In the genomic region with DNA sequence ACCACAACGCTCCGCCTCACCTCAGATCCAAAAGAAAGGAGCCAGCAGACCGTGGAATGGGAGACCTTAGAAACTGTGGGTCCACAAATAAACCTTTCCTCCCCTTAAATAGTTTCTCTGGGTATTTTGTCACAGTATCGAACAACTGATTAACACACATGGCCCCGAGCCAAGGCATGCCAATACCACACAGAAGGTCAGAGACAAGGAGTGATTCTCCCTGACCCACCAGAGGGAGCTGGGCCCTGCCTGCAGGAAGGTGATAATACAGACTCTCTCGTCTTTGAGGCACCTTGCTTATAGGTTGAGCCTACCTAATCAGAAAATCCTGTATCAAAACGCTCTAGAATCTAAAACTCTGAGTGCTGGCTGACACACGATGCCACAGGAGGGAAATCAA, we compare ENCODE assay signal across 23 mouse cellular contexts. TPM values are rescaled to one million over a fixed set of nuclear protein-coding genes. Genes with fewer than 3 reads are reported as not detected.
DNase-seq lines count a peak whose midpoint lies in the region; ATAC-seq and TF ChIP-seq lines count a peak whose summit lies in the region.
"Had no signal": no experiment of that assay in that cellular context is flagged by ENCODE, and none has a peak within 500 bp of the region (broad histone marks: within the 10 kb centered on the region; RNA-seq: fewer than 3 reads in every experiment).

No protein-coding gene starts in this region.

- H3K27ac ChIP-seq in intestine, postnatal 0 days (ENCODE audit: low read depth, low read length), result no peak overlapping the region
- H3K27ac ChIP-seq in intestine, embryonic 16.5 days (ENCODE audit: low read length), result no peak overlapping the region
- H3K27ac ChIP-seq in liver, embryonic 14.5 days, result no peak overlapping the region
- H3K27ac ChIP-seq in liver, embryonic 12.5 days, result no peak overlapping the region
- no peak overlapping the region for H3K27ac ChIP-seq in forebrain, postnatal 0 days (ENCODE audit: low read depth, low read length)
- H3K27ac ChIP-seq: embryonic facial prominence, embryonic 12.5 days; embryonic facial prominence, embryonic 15.5 days; heart, embryonic 15.5 days; hindbrain, embryonic 10.5 days; hindbrain, embryonic 13.5 days had no signal

- no peaks in the 10 kb centered on the region for H3K9me3 ChIP-seq in intestine, postnatal 0 days (ENCODE audit: control insufficient read depth)
- H3K9me3 ChIP-seq in intestine, embryonic 16.5 days (ENCODE audit: control insufficient read depth, low read length), result no peaks in the 10 kb centered on the region
- H3K9me3 ChIP-seq in liver, embryonic 14.5 days (ENCODE audit: control insufficient read depth, low read length), result no peaks in the 10 kb centered on the region
- H3K9me3 ChIP-seq in liver, embryonic 12.5 days (replicated peaks), result no peaks in the 10 kb centered on the region
- no peaks in the 10 kb centered on the region for H3K9me3 ChIP-seq in forebrain, postnatal 0 days (ENCODE audit: low read length)
- H3K9me3 ChIP-seq: embryonic facial prominence, embryonic 12.5 days; embryonic facial prominence, embryonic 15.5 days; heart, embryonic 12.5 days; heart, embryonic 15.5 days; hindbrain, embryonic 10.5 days; hindbrain, embryonic 13.5 days had no signal

- DNase-seq in liver, embryonic 14.5 days (ENCODE audit: low read depth in 3 of 3, low spot score in 3 of 3), result no peak
- DNase-seq in forebrain, postnatal 0 days, result no peak
- DNase-seq: adrenal gland, adult 2 months; adrenal gland, postnatal 25 days; cerebellum, adult 11 months; cerebellum, adult 8-10 months; gastrocnemius, postnatal 25 days; heart, adult 18-20 months; heart, postnatal 10 days; heart, postnatal 36 days had no signal

- TF ChIP-seq EP300 in liver, embryonic 14.5 days (IDR thresholded peaks at IDR 0.05; ENCODE audit: low read depth), result no peak

- TF ChIP-seq CTCF in intestine, postnatal 0 days (IDR thresholded peaks at IDR 0.05; ENCODE audit: low read depth), result peak; percentile 54
- TF ChIP-seq CTCF in liver, embryonic 14.5 days (IDR thresholded peaks at IDR 0.05; ENCODE audit: low read depth), result 0 out of 2 replicates have a peak, but pooled peaks have one; percentile 21
- no peak for TF ChIP-seq CTCF in forebrain, postnatal 0 days (IDR thresholded peaks at IDR 0.05; ENCODE audit: low read depth)

- no peak overlapping the region for H3K9ac ChIP-seq in intestine, postnatal 0 days (ENCODE audit: low read depth, low read length)
- H3K9ac ChIP-seq in intestine, embryonic 16.5 days (ENCODE audit: low read depth, low read length), result no peak overlapping the region
- H3K9ac ChIP-seq in liver, embryonic 14.5 days (replicated peaks), result no peak overlapping the region
- no peak overlapping the region for H3K9ac ChIP-seq in liver, embryonic 12.5 days
- H3K9ac ChIP-seq in forebrain, postnatal 0 days, result no peak overlapping the region
- H3K9ac ChIP-seq: embryonic facial prominence, embryonic 12.5 days; embryonic facial prominence, embryonic 15.5 days; heart, embryonic 12.5 days; heart, embryonic 15.5 days; hindbrain, embryonic 13.5 days had no signal

- H3K4me3 ChIP-seq in intestine, postnatal 0 days (ENCODE audit: low read depth, low read length), result no peak overlapping the region
- H3K4me3 ChIP-seq in intestine, embryonic 16.5 days (ENCODE audit: low read length), result no peak overlapping the region
- no peak overlapping the region for H3K4me3 ChIP-seq in liver, embryonic 14.5 days (ENCODE audit: insufficient read depth in 1 of 2, low read depth in 2 of 2, low read length in 2 of 2)
- H3K4me3 ChIP-seq in liver, embryonic 12.5 days, result no peak overlapping the region
- H3K4me3 ChIP-seq in forebrain, postnatal 0 days (ENCODE audit: low read depth, low read length), result no peak overlapping the region
- H3K4me3 ChIP-seq: embryonic facial prominence, embryonic 12.5 days; embryonic facial prominence, embryonic 15.5 days; heart, embryonic 12.5 days; heart, embryonic 15.5 days; hindbrain, embryonic 10.5 days; hindbrain, embryonic 13.5 days had no signal

- H3K4me2 ChIP-seq in intestine, postnatal 0 days (replicated peaks; ENCODE audit: low read depth), result no peak overlapping the region
- no peak overlapping the region for H3K4me2 ChIP-seq in intestine, embryonic 16.5 days (ENCODE audit: low read depth, low read length)
- no peak overlapping the region for H3K4me2 ChIP-seq in liver, embryonic 14.5 days (ENCODE audit: low read depth)
- H3K4me2 ChIP-seq in liver, embryonic 12.5 days, result no peak overlapping the region
- no peak overlapping the region for H3K4me2 ChIP-seq in forebrain, postnatal 0 days (ENCODE audit: low read depth)
- H3K4me2 ChIP-seq: embryonic facial prominence, embryonic 12.5 days; embryonic facial prominence, embryonic 15.5 days; heart, embryonic 12.5 days; heart, embryonic 15.5 days; hindbrain, embryonic 13.5 days had no signal

- H3K36me3 ChIP-seq in intestine, postnatal 0 days (ENCODE audit: control insufficient read depth, insufficient read depth), result peaks cover 3% of the 10 kb centered on the region; the same call in 1 of the 2 replicates
- no peaks in the 10 kb centered on the region for H3K36me3 ChIP-seq in intestine, embryonic 16.5 days (ENCODE audit: control insufficient read depth, insufficient read depth, low read length)
- no peaks in the 10 kb centered on the region for H3K36me3 ChIP-seq in liver, embryonic 14.5 days (replicated peaks; ENCODE audit: control insufficient read depth, insufficient read depth, low read depth)
- no peaks in the 10 kb centered on the region for H3K36me3 ChIP-seq in liver, embryonic 12.5 days
- H3K36me3 ChIP-seq in forebrain, postnatal 0 days (ENCODE audit: insufficient read depth), result no peaks in the 10 kb centered on the region
- H3K36me3 ChIP-seq: heart, embryonic 15.5 days; hindbrain, embryonic 13.5 days had no signal

- H3K4me1 ChIP-seq in intestine, postnatal 0 days (replicated peaks; ENCODE audit: control insufficient read depth, insufficient read depth, low read length), result peaks cover 4% of the 10 kb centered on the region; the same call in 1 of the 2 replicates
- peaks cover 17% of the 10 kb centered on the region for H3K4me1 ChIP-seq in intestine, embryonic 16.5 days (ENCODE audit: control insufficient read depth, insufficient read depth, low read length)
- H3K4me1 ChIP-seq in liver, embryonic 14.5 days (replicated peaks; ENCODE audit: control insufficient read depth in 2 of 2, insufficient read depth in 2 of 2, low read length in 1 of 2), result no peaks in the 10 kb centered on the region
- peaks cover 21% of the 10 kb centered on the region for H3K4me1 ChIP-seq in liver, embryonic 12.5 days
- no peaks in the 10 kb centered on the region for H3K4me1 ChIP-seq in forebrain, postnatal 0 days (ENCODE audit: insufficient read depth)

- WGBS in intestine, postnatal 0 days, result 80% methylated on average over 8 of the region's 8 CpGs
- WGBS in intestine, embryonic 16.5 days, result 91% methylated on average over 8 of the region's 8 CpGs
- 56% methylated on average over 8 of the region's 8 CpGs for WGBS in liver, embryonic 14.5 days (ENCODE audit: insufficient replicate concordance)
- WGBS in liver, embryonic 12.5 days (ENCODE audit: insufficient replicate concordance), result 68% methylated on average over 8 of the region's 8 CpGs
- 92% methylated on average over 8 of the region's 8 CpGs for WGBS in forebrain, postnatal 0 days

- no peak for ATAC-seq in intestine, postnatal 0 days
- no peak for ATAC-seq in intestine, embryonic 16.5 days
- ATAC-seq in liver, embryonic 14.5 days (ENCODE audit: insufficient read depth), result no peak
- ATAC-seq in liver, embryonic 12.5 days, result no peak
- ATAC-seq in megakaryocyte-erythroid progenitor cell, adult 5-6 weeks (replicated peaks; ENCODE audit: low FRiP score, low TSS enrichment, poor library complexity, severe bottlenecking), result peak; percentile 69
- ATAC-seq in forebrain, postnatal 0 days, result no peak
- ATAC-seq: CD4-positive, CD25-positive, alpha-beta regulatory T cell, adult 4 months; forebrain, embryonic 14.5 days; hindbrain, embryonic 16.5 days had no signal

- no peaks in the 10 kb centered on the region for H3K27me3 ChIP-seq in intestine, postnatal 0 days (replicated peaks; ENCODE audit: control insufficient read depth, insufficient read depth, low read length)
- no peaks in the 10 kb centered on the region for H3K27me3 ChIP-seq in intestine, embryonic 16.5 days (replicated peaks; ENCODE audit: control insufficient read depth, insufficient read depth, low read length)
- H3K27me3 ChIP-seq in liver, embryonic 14.5 days (ENCODE audit: control insufficient read depth, insufficient read depth, low read length), result no peaks in the 10 kb centered on the region
- H3K27me3 ChIP-seq in liver, embryonic 12.5 days (replicated peaks), result no peaks in the 10 kb centered on the region
- no peaks in the 10 kb centered on the region for H3K27me3 ChIP-seq in forebrain, postnatal 0 days (ENCODE audit: insufficient read depth, low read length)
- H3K27me3 ChIP-seq: embryonic facial prominence, embryonic 12.5 days; embryonic facial prominence, embryonic 15.5 days; heart, embryonic 12.5 days; heart, embryonic 15.5 days; hindbrain, embryonic 13.5 days had no signal

RNA-seq across cellular contexts. Expression of a gene that starts 30.9 kb away (rescaled TPM):
- polyA plus RNA-seq in intestine, postnatal 0 days (2015; fragmentation: Nextera tagmentation; extraction: Ambion mirVana), result 42.8 and 46.8 TPM in 2 replicates
- polyA plus RNA-seq in intestine, embryonic 16.5 days (2015; fragmentation: Nextera tagmentation; extraction: Ambion mirVana), result 66.5 and 66.6 TPM in 2 replicates
- 7.5 and 7.9 TPM in 2 replicates for polyA plus RNA-seq in liver, embryonic 14.5 days (2012; rRNA removed)
- 8.4 and 9.7 TPM in 2 replicates for polyA plus RNA-seq in liver, embryonic 14.5 days (2014; fragmentation: Nextera tagmentation; extraction: Ambion mirVana)
- polyA plus RNA-seq in liver, embryonic 12.5 days (2016; fragmentation: Nextera tagmentation; extraction: Ambion mirVana), result 23.5 and 26.4 TPM in 2 replicates
- 17.7 and 23.1 TPM in 2 replicates for total RNA-seq in megakaryocyte-erythroid progenitor cell, adult 5-6 weeks (2014; fragmentation: Nextera tagmentation)
- 5.5 and 11.8 TPM in 2 replicates for total RNA-seq in megakaryocyte-erythroid progenitor cell, adult 5-6 weeks (2017)
- total RNA-seq in forebrain, postnatal 0 days (2014; rRNA removed), result 33.9 and 47.1 TPM in 2 replicates
- polyA plus RNA-seq in forebrain, postnatal 0 days (2015; fragmentation: Nextera tagmentation; extraction: Ambion mirVana), result 41.2 and 53.6 TPM in 2 replicates
